Mouse (Mus musculus): Measurements from ENCODE around the gene Gm18336. TPM values are rescaled to one million over a fixed set of nuclear protein-coding genes. Genes with fewer than 3 reads are reported as not detected.

Gm18336 gene
- not detected in 2 replicates for polyA plus RNA-seq (2012; rRNA removed)

GRCm38 (mm10) chrX:73398636-73399035 lies at the start of gene Gm18336:
TSS of gene Gm18336 (minus strand) at chrX:73398736.

GRCm38 (mm10) chrX:73435252-73435651 lies 36.7 kb upstream of the Gm18336 start, which contains the start of gene Trex2:
TSS of gene Trex2 (minus strand) at chrX:73435344.

GRCm38 (mm10) chrX:73410880-73411517 lies 12.5 kb upstream of the Gm18336 start, which contains the start of gene Zfp92:
TSS of gene Zfp92 (plus strand) at chrX:73411096.

Other genes starting within 250 kb of the Gm18336 start
- 0.12 TPM in 1 of 2 replicates, not detected in the other for gene Xlr5b, start 249.9 kb downstream of the Gm18336 start, polyA plus RNA-seq (2012; rRNA removed)
- 0.19 and 0.50 TPM in 2 replicates for gene DXBay18, start 249.3 kb downstream of the Gm18336 start, polyA plus RNA-seq (2012; rRNA removed)
- not detected in 2 replicates for gene Spin2d, start 221.7 kb downstream of the Gm18336 start, polyA plus RNA-seq (2012; rRNA removed)
- 6.0 and 6.9 TPM in 2 replicates for gene Xlr3b, start 206.5 kb downstream of the Gm18336 start, polyA plus RNA-seq (2012; rRNA removed)
- gene Xlr4b, start 184.4 kb downstream of the Gm18336 start, polyA plus RNA-seq (2012; rRNA removed), result 0.87 and 3.3 TPM in 2 replicates
- gene F8a, start 170.4 kb downstream of the Gm18336 start, polyA plus RNA-seq (2012; rRNA removed), result 2.0 and 2.2 TPM in 2 replicates
- gene Xlr4c, start 155.6 kb downstream of the Gm18336 start, polyA plus RNA-seq (2012; rRNA removed), result 0.19 and 0.41 TPM in 2 replicates
- gene Xlr3c, start 133.3 kb downstream of the Gm18336 start, polyA plus RNA-seq (2012; rRNA removed), result not detected in 2 replicates
- gene Xlr5a, start 105.8 kb downstream of the Gm18336 start, polyA plus RNA-seq (2012; rRNA removed), result 0.13 and 0.38 TPM in 2 replicates
- not detected in 2 replicates for gene Xlr5c, start 105.8 kb downstream of the Gm18336 start, polyA plus RNA-seq (2012; rRNA removed)
- not detected in 2 replicates for gene Gm45015, start 61.9 kb downstream of the Gm18336 start, polyA plus RNA-seq (2012; rRNA removed)
- 5.3 and 6.1 TPM in 2 replicates for gene Zfp275, start 56.1 kb downstream of the Gm18336 start, polyA plus RNA-seq (2012; rRNA removed)
- 0.01 TPM in 2 replicates for gene Zfp92, start 12.4 kb upstream of the Gm18336 start, polyA plus RNA-seq (2012; rRNA removed)
- not detected in 2 replicates for gene Trex2, start 36.6 kb upstream of the Gm18336 start, polyA plus RNA-seq (2012; rRNA removed)
- 19.4 and 21.1 TPM in 2 replicates for gene Haus7, start 60.3 kb upstream of the Gm18336 start, polyA plus RNA-seq (2012; rRNA removed)
- gene Bgn, start 84.9 kb upstream of the Gm18336 start, polyA plus RNA-seq (2012; rRNA removed), result 31.1 and 33.2 TPM in 2 replicates
- gene Atp2b3, start 104.3 kb upstream of the Gm18336 start, polyA plus RNA-seq (2012; rRNA removed), result not detected in 2 replicates
- gene Dusp9, start 240.7 kb upstream of the Gm18336 start, polyA plus RNA-seq (2012; rRNA removed), result 3.5 and 6.0 TPM in 2 replicates